In the genomic region with DNA sequence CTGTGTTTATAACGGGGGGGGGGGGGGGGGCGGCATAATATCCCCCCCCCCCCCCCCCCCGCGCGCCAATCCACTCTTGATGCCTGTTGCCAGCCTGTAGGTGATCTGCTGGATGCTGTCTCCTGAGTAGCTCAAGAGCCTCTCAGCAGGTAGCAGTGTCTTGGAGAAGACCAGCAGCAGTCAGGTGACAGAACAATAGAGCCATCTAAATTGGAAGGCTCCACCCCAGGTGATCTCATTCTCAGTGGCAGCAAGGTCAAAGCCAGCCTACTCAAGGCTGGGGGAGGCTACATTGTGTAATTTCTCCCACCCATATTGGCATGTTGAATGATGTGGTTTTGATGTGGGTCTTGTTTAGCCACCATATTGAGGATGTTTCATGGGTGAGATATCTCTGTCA, we compare ENCODE assay signal across 26 mouse cellular contexts.
DNase-seq lines count a peak whose midpoint lies in the region; ATAC-seq and TF ChIP-seq lines count a peak whose summit lies in the region.
"Had no signal": no experiment of that assay in that cellular context is flagged by ENCODE, and none has a peak within 500 bp of the region (broad histone marks: within the 10 kb centered on the region; RNA-seq: fewer than 3 reads in every experiment).

No protein-coding gene starts in this region.

- no peaks in the 10 kb centered on the region for H3K27me3 ChIP-seq in kidney, embryonic 16.5 days (ENCODE audit: insufficient read depth, low read length)
- H3K27me3 ChIP-seq: CH12.LX, Patski had no signal

- H3K4me1 ChIP-seq in ES-E14 (ENCODE audit: control insufficient read depth in 2 of 2, insufficient read depth in 2 of 2, low read length in 2 of 2, poor library complexity in 1 of 2): peaks cover 0 to 1% of the 10 kb centered on the region in 2 experiments; a peak in 1 of 4 replicates
- no peaks in the 10 kb centered on the region for H3K4me1 ChIP-seq in kidney, embryonic 16.5 days (ENCODE audit: insufficient read depth, low read length)

- H3K4me3 ChIP-seq in ES-E14 (ENCODE audit: insufficient read depth in 1 of 2, low read depth in 1 of 2, low read length in 2 of 2, poor library complexity in 1 of 2, severe bottlenecking in 1 of 2): no peak overlapping the region
- H3K4me3 ChIP-seq in kidney, embryonic 16.5 days (ENCODE audit: low read length): no peak overlapping the region

- 56% methylated on average over 1 of the region's 5 CpGs for WGBS in kidney, embryonic 16.5 days

- in situ Hi-C loops in ES-E14 (cut with MboI; ENCODE audit: low sequenced_read_pairs in 2 of 2, unreplicated experiment in 2 of 2): no loop called here

- DNase-seq in ES-CJ7 (ENCODE audit: low read depth, low spot score) (peak; percentile 81), ES-E14 (ENCODE audit: low read depth, low spot score) (peak; percentile 7), R1 (ENCODE audit: low read depth, low spot score) (peak; percentile 60), ZHBTc4 (ENCODE audit: low read depth, low spot score) (peak; percentile 66)
- no peak for DNase-seq in cerebellum, postnatal 25 days
- no peak for DNase-seq in heart, postnatal 4 days
- no peak for DNase-seq in heart, adult 11 months
- DNase-seq: adrenal gland, adult 2 months; adrenal gland, adult 8-10 months; adrenal gland, postnatal 10 days; adrenal gland, postnatal 14 days; adrenal gland, postnatal 25 days; adrenal gland, postnatal 36 days; B cell, adult 2 months; cerebellum, adult 11 months; cerebellum, adult 11-12 months; cerebellum, adult 18-20 months; cerebellum, adult 2 months; cerebellum, adult 8-10 months; cerebellum, adult 9-10 months had no signal

- no peaks in the 10 kb centered on the region for H3K36me3 ChIP-seq in ES-E14 (ENCODE audit: control insufficient read depth, insufficient read depth, low read length, poor library complexity, severe bottlenecking)
- no peaks in the 10 kb centered on the region for H3K36me3 ChIP-seq in kidney, embryonic 16.5 days (ENCODE audit: insufficient read depth, low read length)
- H3K36me3 ChIP-seq: G1E had no signal

- H3K4me2 ChIP-seq in kidney, embryonic 16.5 days (replicated peaks; ENCODE audit: low read depth, low read length): no peak overlapping the region

- no peak for ATAC-seq in kidney, embryonic 16.5 days (ENCODE audit: low FRiP score, low TSS enrichment)
- ATAC-seq: activated CD4-positive, CD25-positive, alpha-beta regulatory T cell, adult 4 months; CD4-positive, CD25-positive, alpha-beta regulatory T cell, adult 4 months; Patski had no signal

- H3K9me3 ChIP-seq in ES-E14 (ENCODE audit: control insufficient read depth, insufficient read depth, low read depth, low read length): no peaks in the 10 kb centered on the region
- H3K9me3 ChIP-seq in kidney, embryonic 16.5 days (ENCODE audit: low read length): no peaks in the 10 kb centered on the region

- no peak overlapping the region for H3K27ac ChIP-seq in ES-E14 (ENCODE audit: insufficient read depth, low read depth, low read length, poor library complexity, severe bottlenecking)
- no peak overlapping the region for H3K27ac ChIP-seq in kidney, embryonic 16.5 days (ENCODE audit: low read length)

- H3K9ac ChIP-seq in ES-E14 (ENCODE audit: insufficient read depth, low read depth, low read length, poor library complexity, severe bottlenecking): no peak overlapping the region
- no peak overlapping the region for H3K9ac ChIP-seq in kidney, embryonic 16.5 days (replicated peaks; ENCODE audit: low read length)

TF ChIP-seq in ES-E14, 5 proteins besides CTCF, POLR2A, EP300 and RAD21:
- TF ChIP-seq ZNF384 (IDR thresholded peaks at IDR 0.05; ENCODE audit: low read depth, low read length) (no peak), HCFC1 (IDR thresholded peaks at IDR 0.05; ENCODE audit: borderline replicate concordance, insufficient read depth, low read length) (no peak), CHD2 (IDR thresholded peaks at IDR 0.05; ENCODE audit: low read depth, low read length) (no peak), MAFK (IDR thresholded peaks at IDR 0.05; ENCODE audit: insufficient read depth, low read depth, low read length) (no peak), ZC3H11A (IDR thresholded peaks at IDR 0.05; ENCODE audit: borderline replicate concordance, low read depth, low read length) (no peak)

Comparison
In these comparisons a context has a peak if more than half of its experiments do, and no peak if none do; other contexts are left out.
1. DNase-seq: peak in ES-CJ7 (single experiment), ES-E14 (single experiment), R1 (single experiment) and ZHBTc4 (single experiment); none in cerebellum, postnatal 25 days (0 of 2), heart, postnatal 4 days (single experiment) and heart, adult 11 months (single experiment).